Mouse (Mus musculus): ENCODE data around the gene Capzb.

- TF ChIP-seq EP300 (IDR thresholded peaks at IDR 0.05) (no peak), CTCF (IDR thresholded peaks at IDR 0.05) (peak; percentile 65)
Observed at GRCm38 (mm10) chr4:139177921-139178320, 14.8 kb upstream of the Capzb start.

All from lung, postnatal 0 days (tissue).